Mouse (Mus musculus) urinary bladder, postnatal 36 days (tissue): ENCODE results near the gene A830005F24Rik.
"Not testable (repeated sequence)": the region's sequence is repeated elsewhere in the genome, so short reads cannot be mapped to it uniquely, and the experiment has no call there.

Experiments used
- DNase-seq, 2 experiments: peaks; one replicate each; pipeline ENCODE4 v3.0.0; 2022; ENCODE audit warnings: low spot score in 2 of 2, mixed read lengths in 1 of 2

Gene A830005F24Rik

DNA sequence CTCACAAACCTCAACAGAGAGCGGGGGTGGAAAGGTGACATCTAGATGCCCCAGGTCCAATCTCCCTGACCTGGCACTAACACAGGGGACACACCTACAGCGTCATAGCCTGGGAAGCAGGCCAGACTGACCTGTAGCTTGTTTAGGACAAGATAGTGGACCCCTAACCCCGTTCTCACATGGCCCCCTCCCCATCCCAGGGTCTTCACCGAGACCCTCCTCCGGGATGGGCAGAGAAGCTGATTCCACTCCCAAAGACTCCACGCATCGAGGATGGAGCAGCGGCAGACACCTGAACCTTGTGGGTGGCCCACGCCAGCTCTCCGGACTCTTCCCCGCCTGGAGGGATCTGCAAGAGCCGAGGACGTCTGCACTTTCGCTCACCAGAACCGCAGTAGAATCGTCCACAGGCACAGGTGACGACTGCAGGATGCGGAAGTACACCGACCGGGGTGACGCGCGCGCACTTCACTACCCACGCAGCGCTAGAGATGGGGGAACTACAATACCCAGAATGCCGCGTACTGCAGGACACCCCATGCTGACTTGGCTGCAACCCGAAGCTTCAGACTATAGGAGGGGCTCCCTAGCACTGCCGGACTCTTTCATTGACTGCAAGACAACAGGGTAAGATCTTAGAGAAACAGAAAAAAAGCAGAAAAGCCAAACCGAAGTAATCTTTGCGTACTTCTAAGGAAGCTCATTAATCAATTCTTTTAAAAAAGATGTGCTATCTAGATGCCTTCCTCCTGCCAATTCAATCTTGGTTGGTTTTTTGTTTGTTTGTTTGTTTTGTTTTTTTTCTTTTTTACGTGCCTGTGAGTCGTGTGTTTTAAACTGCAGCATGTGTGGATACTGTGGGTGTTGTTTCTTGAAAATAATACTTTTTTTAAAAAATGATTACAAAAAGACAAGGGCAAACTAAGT is at the start of gene A830005F24Rik, which contains the start of gene Zfp169:
Gene A830005F24Rik, plus strand, starts transcription at position 568 of the 927 bp plus-strand sequence.
Gene Zfp169, minus strand, starts transcription at position 449 of the 927 bp plus-strand sequence.
- peak; percentile 60 to 83 for DNase-seq

DNA sequence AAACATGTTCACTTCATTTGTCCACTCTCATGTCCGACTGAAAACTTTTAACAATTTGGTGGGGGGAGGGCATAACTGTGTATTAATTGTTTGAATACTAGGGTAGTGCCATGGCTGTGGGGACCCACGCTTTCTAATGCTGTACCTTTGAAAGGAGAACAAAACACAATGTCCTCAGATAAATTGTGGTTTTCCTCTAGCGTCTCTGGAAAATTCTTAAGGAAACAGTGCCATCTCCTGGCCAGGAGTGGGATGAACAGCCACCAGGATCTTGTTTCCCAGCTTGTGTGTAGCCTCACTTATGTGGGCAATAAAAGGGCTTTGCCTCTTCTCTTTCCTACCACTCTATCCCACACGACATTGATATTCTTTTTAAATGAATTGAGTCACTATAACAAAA is 49.2 kb upstream of the A830005F24Rik start:
- DNase-seq: peak; percentile 61 to 70

DNA sequence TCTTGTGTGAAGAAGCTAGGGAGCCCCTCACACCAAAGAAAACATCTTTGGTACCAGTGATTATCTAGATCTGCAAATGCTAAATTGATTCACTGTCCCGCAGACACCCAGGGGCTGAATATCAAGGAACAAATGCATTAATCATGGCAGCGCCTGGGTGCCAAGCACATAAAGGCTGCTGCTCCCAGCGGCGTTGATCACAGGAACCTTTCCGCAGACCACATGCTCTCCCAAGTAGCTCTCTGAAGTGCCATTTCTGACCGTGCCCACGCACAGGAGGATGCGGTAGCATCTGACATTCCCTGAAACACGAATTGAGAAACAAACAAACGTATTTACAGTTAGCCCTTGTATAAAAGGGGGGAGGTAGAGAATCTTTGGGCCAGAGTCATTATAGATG is 47.2 kb upstream of the A830005F24Rik start:
- DNase-seq: no peak

DNA sequence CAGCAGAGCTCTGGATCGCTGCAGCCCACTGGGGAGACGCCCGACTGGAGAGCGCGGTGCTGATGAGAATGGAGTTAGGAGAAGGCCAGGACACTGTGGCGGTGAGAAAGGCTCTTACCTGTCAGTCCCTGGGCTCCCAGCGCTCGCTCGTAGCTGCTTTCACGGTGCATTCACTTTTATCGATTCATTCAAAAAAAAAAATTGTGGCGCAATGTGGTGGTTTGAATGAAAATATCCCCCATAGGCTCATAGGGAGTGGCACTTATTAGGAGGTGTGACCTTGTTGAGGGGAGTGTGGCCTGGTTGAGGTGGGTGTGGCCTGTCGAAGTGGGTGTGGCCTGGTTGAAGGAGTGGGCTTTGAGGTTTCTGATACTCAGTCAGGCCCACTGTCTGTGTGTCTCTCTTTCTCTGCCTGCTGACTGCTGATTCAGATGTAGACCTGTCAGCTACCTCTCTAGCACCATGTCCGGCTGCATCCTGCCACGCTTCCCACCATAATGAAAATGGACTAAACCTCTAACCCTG is 44.7 kb upstream of the A830005F24Rik start:
- no peak for DNase-seq

GRCm38 (mm10) chr13:48483606-48484005 is 29.8 kb upstream of the A830005F24Rik start:
- no peak for DNase-seq

GRCm38 (mm10) chr13:48490396-48491182 is 22.8 kb upstream of the A830005F24Rik start:
- DNase-seq: no peak

DNA sequence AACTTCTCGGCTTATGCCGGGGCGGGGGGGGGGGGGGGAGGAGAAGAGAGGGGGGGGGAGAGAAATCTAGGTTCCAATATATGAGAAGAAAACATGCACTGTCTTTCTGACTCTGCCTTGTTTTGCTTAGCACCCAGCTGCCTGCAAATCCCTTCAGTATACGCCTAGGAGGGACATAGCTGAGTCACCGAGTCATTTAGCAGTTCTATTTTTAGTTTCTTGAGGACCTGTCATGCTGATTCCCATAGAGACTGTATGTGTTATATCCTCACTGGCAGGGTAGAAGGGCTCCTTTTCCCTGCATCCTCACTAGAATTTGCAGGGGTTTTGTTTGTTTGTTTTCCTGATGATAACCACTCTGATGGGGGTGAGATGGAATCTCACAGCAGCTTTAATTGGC is 20.2 kb upstream of the A830005F24Rik start:
- no peak for DNase-seq

- peak; percentile 29 to 30 for DNase-seq
These were observed 15.6 kb upstream of the A830005F24Rik start for GRCm38 (mm10) chr13:48497693-48498221.

- no peak for DNase-seq
These were observed 14.7 kb upstream of the A830005F24Rik start for GRCm38 (mm10) chr13:48498676-48499075.

DNA sequence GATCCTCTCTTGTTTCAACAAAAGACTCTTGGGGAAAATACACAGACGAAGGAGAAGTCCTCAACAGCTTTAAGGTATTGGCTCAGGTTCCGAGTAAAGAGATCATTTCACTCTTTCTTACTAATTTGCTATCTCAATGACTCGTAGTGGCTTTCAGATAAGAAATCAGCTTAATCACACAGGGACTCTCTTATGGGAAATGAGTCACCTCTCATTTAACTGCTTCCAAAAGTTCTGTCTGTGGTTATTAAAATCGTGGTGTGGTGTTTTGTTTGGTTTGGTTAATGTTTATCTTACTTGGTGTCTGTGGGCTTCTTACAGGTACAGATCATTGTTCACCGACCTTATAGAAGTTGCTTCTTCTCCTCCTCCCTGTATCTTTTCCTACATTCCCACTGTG is 10.9 kb upstream of the A830005F24Rik start:
- DNase-seq: no peak

DNA sequence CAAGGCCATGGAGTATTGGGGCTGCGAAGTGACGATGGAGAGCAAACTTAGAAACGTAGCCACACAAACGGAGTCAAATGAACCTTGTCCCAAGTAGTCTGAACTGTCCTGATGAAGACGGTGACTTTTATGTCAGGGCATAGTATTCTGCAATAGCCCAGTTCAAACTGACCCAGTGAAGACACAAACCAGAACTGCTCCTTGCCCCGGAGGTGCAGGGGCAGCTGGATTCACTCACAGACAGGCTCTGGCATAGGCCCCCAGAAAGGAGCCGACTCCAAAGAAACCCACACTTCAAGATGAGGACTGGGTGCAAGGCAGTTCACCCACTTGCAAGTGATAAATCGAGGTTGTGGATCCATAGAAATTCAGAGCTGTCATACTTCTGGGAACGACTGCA is 4.7 kb upstream of the A830005F24Rik start:
- no peak for DNase-seq

DNA sequence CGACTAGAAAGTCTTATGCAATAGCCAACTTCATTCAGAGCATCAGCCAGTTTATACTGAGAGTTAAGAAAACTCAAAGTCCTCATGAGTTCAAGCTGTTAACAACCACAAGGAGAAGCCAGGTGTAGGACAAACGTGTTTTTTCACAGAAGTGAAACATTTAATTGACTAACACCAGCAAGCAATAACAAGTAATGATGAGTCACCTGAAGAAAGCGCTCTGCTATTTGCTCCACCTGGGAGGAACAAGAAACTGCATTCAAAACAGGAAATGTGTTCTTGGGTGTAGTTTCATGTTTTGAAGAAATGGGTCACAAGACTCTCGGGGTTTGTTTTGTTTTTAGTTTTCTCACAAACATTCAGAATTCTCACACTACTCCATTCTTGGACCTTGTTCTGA is 2.5 kb downstream of the A830005F24Rik start:
- DNase-seq: no peak

DNA sequence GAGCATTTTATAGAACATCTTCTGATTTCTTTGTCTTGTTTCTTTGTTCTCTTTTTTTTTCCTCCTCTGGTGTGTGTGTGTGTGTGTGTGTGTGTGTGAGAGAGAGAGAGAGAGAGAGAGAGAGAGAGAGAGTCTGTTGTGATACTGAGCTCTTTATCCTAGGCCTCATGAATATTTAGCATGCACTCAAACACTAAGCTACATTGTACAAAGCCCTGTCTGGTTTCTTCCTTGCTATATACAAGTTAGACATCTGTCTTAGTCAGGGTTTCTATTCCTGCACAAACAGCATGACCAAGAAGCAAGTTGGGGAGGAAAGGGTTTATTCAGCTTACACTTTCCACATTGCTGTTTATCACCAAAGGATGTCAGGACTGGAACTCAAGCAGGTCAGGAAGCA is 5.8 kb downstream of the A830005F24Rik start:
- DNase-seq: not testable (repeated sequence)

GRCm38 (mm10) chr13:48525745-48526144 is 12.4 kb downstream of the A830005F24Rik start:
- no peak for DNase-seq

DNA sequence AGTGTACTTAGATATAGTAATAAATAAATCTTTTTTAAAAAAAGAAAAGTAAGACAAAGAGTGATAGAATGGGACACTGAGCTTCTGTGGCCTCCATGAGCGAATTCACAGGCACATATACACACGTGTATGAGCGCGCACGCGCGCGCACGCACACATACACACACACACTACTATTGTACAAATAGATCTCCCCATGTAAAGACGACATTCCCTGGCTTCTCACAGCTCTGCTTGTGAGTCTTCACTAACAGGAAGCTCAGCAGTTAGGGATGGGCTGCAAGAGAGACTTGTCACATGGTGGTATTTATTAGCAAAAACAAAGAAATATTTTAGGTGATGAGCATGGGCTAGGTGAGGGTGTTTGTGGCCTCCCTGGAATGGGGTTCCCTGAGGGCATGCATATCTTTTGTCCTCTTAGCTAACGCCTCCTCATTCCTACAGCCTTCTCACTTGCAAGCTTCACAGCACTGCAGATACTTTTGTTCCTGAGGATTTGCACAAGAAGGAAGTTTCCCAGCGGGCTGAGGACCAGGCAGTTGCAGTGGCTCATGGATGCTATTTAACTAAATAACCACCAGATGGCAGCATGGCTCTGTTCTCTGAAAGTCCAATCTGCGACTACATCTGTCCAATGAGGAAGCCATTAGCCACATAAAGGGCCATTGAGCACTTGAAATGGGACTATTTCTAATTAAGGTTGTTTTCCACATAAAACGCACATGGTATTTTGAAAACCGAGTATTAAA is 14.9 kb downstream of the A830005F24Rik start:
- DNase-seq: peak; percentile 31 to 50

DNA sequence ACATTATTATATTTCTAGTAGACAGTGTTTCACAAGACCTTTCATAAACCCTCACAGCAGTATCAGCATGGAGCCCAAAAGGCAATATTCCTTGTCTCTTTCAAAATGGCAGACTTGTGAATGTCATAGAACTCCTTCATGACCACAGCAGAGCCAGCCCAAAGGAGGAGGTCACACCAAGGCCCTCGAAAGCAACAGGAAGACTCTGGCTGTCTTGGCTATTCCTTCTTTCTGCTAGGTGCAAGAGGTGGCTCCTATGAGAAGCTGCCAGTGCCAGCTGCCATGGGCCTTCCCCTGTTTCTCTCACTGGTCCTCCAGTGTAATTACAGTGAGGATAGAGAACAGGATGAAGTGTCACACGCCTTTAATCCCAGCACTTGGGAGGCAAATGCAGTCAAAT is 15.7 kb downstream of the A830005F24Rik start:
- no peak for DNase-seq

DNA sequence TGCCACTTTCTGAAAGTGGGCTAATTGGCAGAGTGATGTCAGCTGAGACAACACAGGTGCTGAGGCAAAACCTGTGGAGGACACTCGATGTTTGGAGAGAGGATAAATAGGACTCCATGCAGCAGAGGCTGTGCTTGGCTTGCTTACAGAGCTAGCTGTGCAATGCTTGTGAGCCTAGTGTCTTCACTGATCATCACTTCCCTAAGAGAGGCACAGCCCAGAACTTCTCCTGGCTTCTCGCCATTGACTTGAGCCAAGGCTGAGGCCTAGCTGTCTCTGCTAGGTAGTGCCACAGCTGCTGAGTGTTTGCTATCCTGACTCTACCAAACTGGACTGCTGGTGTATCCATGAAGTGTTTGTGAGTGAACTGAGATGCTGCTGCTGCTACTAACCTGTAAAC is 17.3 kb downstream of the A830005F24Rik start:
- DNase-seq: peak; percentile 37 to 55

DNA sequence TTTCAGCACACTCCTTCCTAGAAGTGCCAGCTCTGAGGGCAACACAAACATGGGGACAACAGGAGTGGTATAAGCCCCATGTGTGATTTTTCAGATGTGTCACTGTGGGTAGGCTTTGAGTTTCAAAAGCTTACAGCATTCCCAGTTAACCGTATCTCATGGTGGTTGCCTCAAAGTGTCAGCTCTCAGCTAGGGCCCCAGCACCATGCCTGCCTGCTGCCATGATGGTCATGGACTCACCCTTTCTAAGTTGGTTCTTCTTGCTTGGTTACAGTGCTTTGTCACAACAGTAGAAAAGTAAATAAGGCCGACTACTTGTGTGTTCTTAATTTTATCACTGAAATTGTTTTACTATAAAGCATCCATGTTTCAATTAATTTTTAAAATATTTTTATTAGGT is 18.1 kb downstream of the A830005F24Rik start:
- no peak for DNase-seq

GRCm38 (mm10) chr13:48533441-48533840 is 20.1 kb downstream of the A830005F24Rik start:
- no peak for DNase-seq

DNA sequence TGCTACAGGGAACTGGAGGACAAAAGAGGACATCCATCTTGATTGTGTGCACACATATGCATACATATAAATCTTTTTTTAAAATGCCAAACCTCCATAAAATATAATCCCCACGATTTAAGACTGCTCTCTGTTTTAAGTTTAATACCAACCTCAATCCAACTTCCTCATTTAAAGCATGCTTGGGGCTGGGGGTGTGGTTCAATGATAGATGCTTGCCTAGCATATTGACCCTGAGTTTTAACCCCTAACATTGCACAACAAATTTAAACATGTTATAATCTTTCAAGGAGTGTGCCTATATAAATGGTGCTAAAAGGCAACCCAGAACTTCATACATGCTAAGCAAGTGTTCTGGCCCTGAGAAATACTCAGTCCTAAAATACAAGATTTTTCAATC is 27.1 kb downstream of the A830005F24Rik start:
- no peak for DNase-seq

DNA sequence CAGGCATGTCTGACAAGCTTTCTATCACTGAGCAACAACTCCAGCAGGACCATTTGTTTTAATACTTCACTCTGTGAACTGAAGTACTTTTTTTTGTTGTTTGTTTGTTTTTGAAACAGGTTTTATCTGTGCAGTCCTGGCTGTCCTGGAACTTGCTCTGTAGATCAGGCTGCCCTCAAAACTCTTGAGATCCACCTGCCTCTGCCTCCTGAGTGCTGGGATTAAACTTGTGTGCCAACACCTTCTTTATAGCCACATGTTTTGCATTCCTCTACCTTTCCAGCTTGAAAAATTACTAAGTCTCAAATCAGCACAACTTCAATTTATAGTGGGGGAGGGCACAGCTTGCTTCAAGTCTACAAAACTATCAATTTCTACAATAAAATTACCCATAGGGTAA is 31.0 kb downstream of the A830005F24Rik start:
- DNase-seq: no peak
